Mouse (Mus musculus): ENCODE data around the gene Xiap. TPM values are rescaled to one million over a fixed set of nuclear protein-coding genes. Genes with fewer than 3 reads are reported as not detected.

The Xiap gene
- polyA plus RNA-seq, 1 experiment from 2014 or later, result 13.4 TPM

- Histone ChIP-seq H3K27me3 (no peaks in the 10 kb centered on the region), H3K9me3 (no peaks in the 10 kb centered on the region), H3K4me3 (no peak overlapping the region), H3K4me1 (no peaks in the 10 kb centered on the region), H3K9ac (no peak overlapping the region), H3K4me2 (no peak overlapping the region), H3K27ac (peak overlapping the region; percentile 28; the same call in 1 of the 2 replicates), H3K36me3 (no peaks in the 10 kb centered on the region)
- no peak for ATAC-seq (ENCODE audit: insufficient number of reproducible peaks, insufficient read depth, low FRiP score, low TSS enrichment, low read depth)
- whole genome bisulfite sequencing, result 78% methylated on average over 5 of the region's 5 CpGs
These were observed 8.5 kb upstream of the Xiap start for GRCm38 (mm10) chrX:42050652-42051643.

- WGBS, result 73% methylated on average over 5 of the region's 5 CpGs
- Histone ChIP-seq H3K9me3 (no peaks in the 10 kb centered on the region), H3K4me3 (no peak overlapping the region), H3K36me3 (no peaks in the 10 kb centered on the region), H3K4me2 (no peak overlapping the region), H3K27me3 (no peaks in the 10 kb centered on the region), H3K27ac (no peak overlapping the region), H3K4me1 (no peaks in the 10 kb centered on the region), H3K9ac (no peak overlapping the region)
- no peak for ATAC-seq (ENCODE audit: insufficient number of reproducible peaks, insufficient read depth, low FRiP score, low TSS enrichment, low read depth)
These were observed 2.5 kb upstream of the Xiap start for GRCm38 (mm10) chrX:42057012-42057411.

- no peak for ATAC-seq (ENCODE audit: insufficient number of reproducible peaks, insufficient read depth, low FRiP score, low TSS enrichment, low read depth)
- Histone ChIP-seq H3K36me3 (no peaks in the 10 kb centered on the region), H3K4me2 (no peak overlapping the region)
These were observed 1.6 kb upstream of the Xiap start for GRCm38 (mm10) chrX:42057873-42058272.

GRCm38 (mm10) chrX:42063621-42064020, 4.1 kb downstream of the Xiap start:
- no peak overlapping the region for H3K4me3 ChIP-seq
- H3K9me3 ChIP-seq, result no peaks in the 10 kb centered on the region
- 78% methylated on average over 1 of the region's 1 CpGs for WGBS
- H3K36me3 ChIP-seq, result no peaks in the 10 kb centered on the region
- no peak for ATAC-seq (ENCODE audit: insufficient number of reproducible peaks, insufficient read depth, low FRiP score, low TSS enrichment, low read depth)
- H3K4me2 ChIP-seq, result no peak overlapping the region
- no peaks in the 10 kb centered on the region for H3K27me3 ChIP-seq
- H3K4me1 ChIP-seq, result no peaks in the 10 kb centered on the region
- H3K27ac ChIP-seq, result no peak overlapping the region
- H3K9ac ChIP-seq, result no peak overlapping the region

More at GRCm38 (mm10) chrX:42057873-42058272, 1.6 kb upstream of the Xiap start:
- Histone ChIP-seq H3K27me3 (no peaks in the 10 kb centered on the region), H3K9ac (no peak overlapping the region), H3K27ac (no peak overlapping the region), H3K4me3 (no peak overlapping the region), H3K9me3 (no peaks in the 10 kb centered on the region), H3K4me1 (no peaks in the 10 kb centered on the region)
- 84% methylated on average over 4 of the region's 4 CpGs for WGBS

GRCm38 (mm10) chrX:42065086-42065485, 5.6 kb downstream of the Xiap start:
- H3K27ac ChIP-seq, result no peak overlapping the region
- no peak overlapping the region for H3K4me2 ChIP-seq
- H3K9ac ChIP-seq, result no peak overlapping the region
- 82% methylated on average over 6 of the region's 6 CpGs for WGBS
- no peaks in the 10 kb centered on the region for H3K27me3 ChIP-seq
- no peak for ATAC-seq (ENCODE audit: insufficient number of reproducible peaks, insufficient read depth, low FRiP score, low TSS enrichment, low read depth)
- no peaks in the 10 kb centered on the region for H3K4me1 ChIP-seq
- no peaks in the 10 kb centered on the region for H3K36me3 ChIP-seq
- no peaks in the 10 kb centered on the region for H3K9me3 ChIP-seq
- no peak overlapping the region for H3K4me3 ChIP-seq

- ATAC-seq (ENCODE audit: insufficient number of reproducible peaks, insufficient read depth, low FRiP score, low TSS enrichment, low read depth), result no peak
- Histone ChIP-seq H3K4me3 (no peak overlapping the region), H3K4me1 (0 out of 2 replicates have a peak, but pooled peaks cover 4% of the 10 kb centered on the region), H3K27ac (no peak overlapping the region), H3K36me3 (no peaks in the 10 kb centered on the region), H3K9ac (no peak overlapping the region), H3K9me3 (no peaks in the 10 kb centered on the region), H3K4me2 (no peak overlapping the region), H3K27me3 (no peaks in the 10 kb centered on the region)
- 80% methylated on average over 1 of the region's 1 CpGs for WGBS
These were observed 7.3 kb downstream of the Xiap start for GRCm38 (mm10) chrX:42066771-42067170.

- H3K4me1 ChIP-seq, result 0 out of 2 replicates have a peak, but pooled peaks cover 4% of the 10 kb centered on the region
- H3K9ac ChIP-seq, result peak overlapping the region; percentile 67
- peak overlapping the region; percentile 45 for H3K4me3 ChIP-seq
- peak overlapping the region; percentile 93 for H3K27ac ChIP-seq
- 0 out of 2 replicates have a peak, but pooled peaks cover under 1% of the 10 kb centered on the region for H3K36me3 ChIP-seq
- H3K4me2 ChIP-seq, result peak overlapping the region; percentile 48
- H3K9me3 ChIP-seq, result no peaks in the 10 kb centered on the region
- WGBS, result 28% methylated on average over 27 of the region's 27 CpGs
- peak; percentile 81 for ATAC-seq (ENCODE audit: insufficient number of reproducible peaks, insufficient read depth, low FRiP score, low TSS enrichment, low read depth)
- no peaks in the 10 kb centered on the region for H3K27me3 ChIP-seq
These were observed 8.3 kb downstream of the Xiap start for GRCm38 (mm10) chrX:42067791-42068200.

- no peaks in the 10 kb centered on the region for H3K9me3 ChIP-seq
- H3K4me1 ChIP-seq, result 0 out of 2 replicates have a peak, but pooled peaks cover 4% of the 10 kb centered on the region
- H3K27me3 ChIP-seq, result no peaks in the 10 kb centered on the region
- peak overlapping the region; percentile 54 for H3K4me2 ChIP-seq
- ATAC-seq (ENCODE audit: insufficient number of reproducible peaks, insufficient read depth, low FRiP score, low TSS enrichment, low read depth), result peak; percentile 86
- H3K27ac ChIP-seq, result peak overlapping the region; percentile 93
- WGBS, result 13% methylated on average over 34 of the region's 37 CpGs
- peak overlapping the region; percentile 67 for H3K9ac ChIP-seq
- H3K36me3 ChIP-seq, result 0 out of 2 replicates have a peak, but pooled peaks cover 5% of the 10 kb centered on the region
- peak overlapping the region; percentile 45 for H3K4me3 ChIP-seq
These were observed 8.9 kb downstream of the Xiap start for GRCm38 (mm10) chrX:42068201-42068874.

GRCm38 (mm10) chrX:42068875-42069257, 9.4 kb downstream of the Xiap start:
- 0 out of 2 replicates have a peak, but pooled peaks cover 5% of the 10 kb centered on the region for H3K36me3 ChIP-seq
- no peaks in the 10 kb centered on the region for H3K9me3 ChIP-seq
- 0 out of 2 replicates have a peak, but pooled peaks cover 4% of the 10 kb centered on the region for H3K4me1 ChIP-seq
- peak overlapping the region; percentile 54 for H3K4me2 ChIP-seq
- peak overlapping the region; percentile 65 for H3K9ac ChIP-seq
- H3K27me3 ChIP-seq, result no peaks in the 10 kb centered on the region
- 27% methylated on average over 3 of the region's 3 CpGs for WGBS
- 0 out of 2 replicates have a peak, but pooled peaks have one; percentile 28 for ATAC-seq (ENCODE audit: insufficient number of reproducible peaks, insufficient read depth, low FRiP score, low TSS enrichment, low read depth)
- peak overlapping the region; percentile 45 for H3K4me3 ChIP-seq
- H3K27ac ChIP-seq, result peak overlapping the region; percentile 87

GRCm38 (mm10) chrX:42087731-42088130, 28.3 kb downstream of the Xiap start:
- H3K4me1 ChIP-seq, result no peaks in the 10 kb centered on the region
- WGBS, result 76% methylated on average over 8 of the region's 8 CpGs
- H3K4me2 ChIP-seq, result no peak overlapping the region
- H3K27ac ChIP-seq, result no peak overlapping the region
- H3K9me3 ChIP-seq, result no peaks in the 10 kb centered on the region
- no peak for ATAC-seq (ENCODE audit: insufficient number of reproducible peaks, insufficient read depth, low FRiP score, low TSS enrichment, low read depth)
- no peaks in the 10 kb centered on the region for H3K36me3 ChIP-seq
- no peak overlapping the region for H3K4me3 ChIP-seq
- H3K9ac ChIP-seq, result no peak overlapping the region
- no peaks in the 10 kb centered on the region for H3K27me3 ChIP-seq

GRCm38 (mm10) chrX:42088136-42088535, 28.7 kb downstream of the Xiap start:
- no peaks in the 10 kb centered on the region for H3K9me3 ChIP-seq
- WGBS, result 86% methylated on average over 5 of the region's 5 CpGs
- H3K4me1 ChIP-seq, result no peaks in the 10 kb centered on the region
- no peaks in the 10 kb centered on the region for H3K27me3 ChIP-seq
- no peak overlapping the region for H3K4me3 ChIP-seq
- H3K36me3 ChIP-seq, result no peaks in the 10 kb centered on the region
- no peak overlapping the region for H3K9ac ChIP-seq
- no peak overlapping the region for H3K27ac ChIP-seq
- H3K4me2 ChIP-seq, result no peak overlapping the region
- no peak for ATAC-seq (ENCODE audit: insufficient number of reproducible peaks, insufficient read depth, low FRiP score, low TSS enrichment, low read depth)

All from embryonic facial prominence, embryonic 13.5 days (tissue).